32 mouse cellular contexts compared by ENCODE assay signal in the genomic region with DNA sequence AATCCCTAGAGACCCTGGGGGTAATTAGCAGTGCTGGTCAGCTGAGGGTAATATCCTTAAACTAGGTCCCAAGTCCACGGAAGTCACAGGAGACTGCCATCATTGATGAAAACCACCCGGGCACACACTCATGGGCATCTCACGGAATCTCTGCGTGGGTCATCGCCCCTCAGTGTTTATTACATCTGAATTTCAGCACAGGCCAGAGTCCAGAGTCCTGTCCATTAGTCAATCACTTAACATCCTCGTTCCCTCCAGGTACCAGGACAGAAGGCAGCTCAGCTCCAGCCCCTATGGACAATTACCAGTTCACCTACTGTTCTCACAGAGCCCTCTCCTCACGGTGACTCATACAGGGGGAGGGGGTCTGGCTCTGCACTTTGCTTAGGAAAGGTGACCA. TPM values are rescaled to one million over a fixed set of nuclear protein-coding genes. Genes with fewer than 3 reads are reported as not detected.
DNase-seq lines count a peak whose midpoint lies in the region; ATAC-seq and TF ChIP-seq lines count a peak whose summit lies in the region.
"Had no signal": no experiment of that assay in that cellular context is flagged by ENCODE, and none has a peak within 500 bp of the region (broad histone marks: within the 10 kb centered on the region; RNA-seq: fewer than 3 reads in every experiment).

No protein-coding gene starts in this region.

- peaks cover 5% of the 10 kb centered on the region; the same call in 1 of the 2 replicates for H3K4me1 ChIP-seq in intestine, embryonic 16.5 days (ENCODE audit: control insufficient read depth, insufficient read depth, low read length)
- H3K4me1 ChIP-seq in intestine, embryonic 15.5 days (replicated peaks) = no peaks in the 10 kb centered on the region; the same call in 1 of the 2 replicates
- peaks cover 7% of the 10 kb centered on the region for H3K4me1 ChIP-seq in liver, adult 2 months (ENCODE audit: control insufficient read depth, insufficient read depth, low read length)
- peaks cover 8% of the 10 kb centered on the region; the same call in 1 of the 2 replicates for H3K4me1 ChIP-seq in liver, embryonic 12.5 days
- H3K4me1 ChIP-seq in intestine, postnatal 0 days (replicated peaks; ENCODE audit: control insufficient read depth, insufficient read depth, low read length) = no peaks in the 10 kb centered on the region
- H3K4me1 ChIP-seq: embryonic facial prominence, embryonic 15.5 days; forebrain, embryonic 12.5 days had no signal

- no peaks in the 10 kb centered on the region for H3K36me3 ChIP-seq in intestine, embryonic 16.5 days (ENCODE audit: control insufficient read depth, insufficient read depth, low read length)
- H3K36me3 ChIP-seq in intestine, embryonic 15.5 days = no peaks in the 10 kb centered on the region
- H3K36me3 ChIP-seq in liver, adult 2 months (ENCODE audit: control insufficient read depth, insufficient read depth, low read length) = no peaks in the 10 kb centered on the region
- no peaks in the 10 kb centered on the region for H3K36me3 ChIP-seq in liver, embryonic 12.5 days
- H3K36me3 ChIP-seq in intestine, postnatal 0 days (ENCODE audit: control insufficient read depth, insufficient read depth) = peaks cover 31% of the 10 kb centered on the region; the same call in 1 of the 2 replicates
- H3K36me3 ChIP-seq: forebrain, embryonic 10.5 days; forebrain, embryonic 12.5 days; G1E had no signal

- no peaks in the 10 kb centered on the region for H3K9me3 ChIP-seq in intestine, embryonic 16.5 days (ENCODE audit: control insufficient read depth, low read length)
- H3K9me3 ChIP-seq in intestine, embryonic 15.5 days = no peaks in the 10 kb centered on the region
- H3K9me3 ChIP-seq in liver, embryonic 12.5 days (replicated peaks) = no peaks in the 10 kb centered on the region
- no peaks in the 10 kb centered on the region for H3K9me3 ChIP-seq in intestine, postnatal 0 days (ENCODE audit: control insufficient read depth)
- H3K9me3 ChIP-seq: embryonic facial prominence, embryonic 13.5 days; embryonic facial prominence, embryonic 15.5 days; forebrain, embryonic 10.5 days; forebrain, embryonic 12.5 days; G1E had no signal

- H3K4me2 ChIP-seq in intestine, embryonic 16.5 days (ENCODE audit: low read depth, low read length) = no peak overlapping the region
- H3K4me2 ChIP-seq in intestine, embryonic 15.5 days (replicated peaks) = no peak overlapping the region
- H3K4me2 ChIP-seq in liver, embryonic 12.5 days = no peak overlapping the region
- no peak overlapping the region for H3K4me2 ChIP-seq in intestine, postnatal 0 days (replicated peaks; ENCODE audit: low read depth)
- H3K4me2 ChIP-seq: embryonic facial prominence, embryonic 13.5 days; embryonic facial prominence, embryonic 15.5 days; forebrain, embryonic 12.5 days had no signal

- H3K9ac ChIP-seq in intestine, embryonic 16.5 days (ENCODE audit: low read depth, low read length) = no peak overlapping the region; the same call in 1 of the 2 replicates
- H3K9ac ChIP-seq in intestine, embryonic 15.5 days = no peak overlapping the region
- peak overlapping the region; percentile 11; the same call in 1 of the 2 replicates for H3K9ac ChIP-seq in liver, adult 2 months (ENCODE audit: low read depth, low read length)
- no peak overlapping the region for H3K9ac ChIP-seq in liver, embryonic 12.5 days
- H3K9ac ChIP-seq in intestine, postnatal 0 days (ENCODE audit: low read depth, low read length) = no peak overlapping the region
- H3K9ac ChIP-seq: embryonic facial prominence, embryonic 13.5 days; embryonic facial prominence, embryonic 15.5 days; forebrain, embryonic 12.5 days had no signal

- no peaks in the 10 kb centered on the region; the same call in 1 of the 2 replicates for H3K27me3 ChIP-seq in intestine, embryonic 16.5 days (replicated peaks; ENCODE audit: control insufficient read depth, insufficient read depth, low read length)
- no peaks in the 10 kb centered on the region for H3K27me3 ChIP-seq in intestine, embryonic 15.5 days (replicated peaks)
- no peaks in the 10 kb centered on the region for H3K27me3 ChIP-seq in liver, adult 2 months (ENCODE audit: control insufficient read depth, insufficient read depth, low read length)
- peaks cover 43% of the 10 kb centered on the region for H3K27me3 ChIP-seq in liver, embryonic 12.5 days (replicated peaks)
- no peaks in the 10 kb centered on the region for H3K27me3 ChIP-seq in intestine, postnatal 0 days (replicated peaks; ENCODE audit: control insufficient read depth, insufficient read depth, low read length)
- H3K27me3 ChIP-seq: CH12.LX; embryonic facial prominence, embryonic 15.5 days; Patski had no signal

- WGBS in intestine, embryonic 16.5 days = 77% methylated on average over 7 of the region's 7 CpGs
- WGBS in intestine, embryonic 15.5 days = 79% methylated on average over 7 of the region's 7 CpGs
- WGBS in liver, adult 2 months = 28% methylated on average over 7 of the region's 7 CpGs
- 80% methylated on average over 7 of the region's 7 CpGs for WGBS in liver, embryonic 12.5 days (ENCODE audit: insufficient replicate concordance)
- WGBS in intestine, postnatal 0 days = 51% methylated on average over 7 of the region's 7 CpGs

- DNase-seq in liver, adult 2 months (ENCODE audit: extremely low read depth, low read depth, low spot score) = peak; percentile 76
- DNase-seq: adrenal gland, adult 8-10 months; adrenal gland, postnatal 14 days; adrenal gland, postnatal 36 days; B cell, adult 2 months; cerebellum, adult 11 months; cerebellum, adult 18-20 months; cerebellum, adult 8-10 months; cerebellum, adult 9-11 months; cerebellum, postnatal 14 days; cerebellum, postnatal 36 days; embryo, embryonic 11 days had no signal

- no peak for TF ChIP-seq POLR2A in liver, adult 2 months (IDR thresholded peaks at IDR 0.05; ENCODE audit: extremely low read depth, insufficient read depth, low read length)

- no peaks in the 10 kb centered on the region for H3K79me2 ChIP-seq in liver, adult 2 months (ENCODE audit: control insufficient read depth, insufficient read depth, low read length)

- no peak overlapping the region for H3K4me3 ChIP-seq in intestine, embryonic 16.5 days (ENCODE audit: low read length)
- no peak overlapping the region for H3K4me3 ChIP-seq in intestine, embryonic 15.5 days (replicated peaks)
- H3K4me3 ChIP-seq in liver, adult 2 months (ENCODE audit: insufficient read depth, low read depth, low read length) = no peak overlapping the region
- no peak overlapping the region for H3K4me3 ChIP-seq in liver, embryonic 12.5 days
- no peak overlapping the region for H3K4me3 ChIP-seq in intestine, postnatal 0 days (ENCODE audit: low read depth, low read length)
- H3K4me3 ChIP-seq: embryonic facial prominence, embryonic 13.5 days; embryonic facial prominence, embryonic 15.5 days; erythroblast, embryonic 14.5 days; forebrain, embryonic 10.5 days; forebrain, embryonic 12.5 days had no signal

- H3K27ac ChIP-seq in intestine, embryonic 16.5 days (ENCODE audit: low read length) = no peak overlapping the region
- H3K27ac ChIP-seq in intestine, embryonic 15.5 days = no peak overlapping the region
- H3K27ac ChIP-seq in liver, adult 2 months (replicated peaks; ENCODE audit: insufficient read depth, low read depth, low read length) = peak overlapping the region; percentile 39
- H3K27ac ChIP-seq in liver, embryonic 12.5 days = no peak overlapping the region
- H3K27ac ChIP-seq in intestine, postnatal 0 days (ENCODE audit: low read depth, low read length) = no peak overlapping the region
- H3K27ac ChIP-seq: embryonic facial prominence, embryonic 13.5 days; embryonic facial prominence, embryonic 15.5 days; forebrain, embryonic 10.5 days; forebrain, embryonic 12.5 days had no signal

- peak; percentile 57 for ATAC-seq in intestine, embryonic 16.5 days
- ATAC-seq in intestine, embryonic 15.5 days = no peak
- no peak for ATAC-seq in liver, embryonic 12.5 days
- peak; percentile 66 for ATAC-seq in intestine, postnatal 0 days
- ATAC-seq: activated CD4-positive, CD25-positive, alpha-beta regulatory T cell, adult 4 months; CD4-positive, CD25-positive, alpha-beta regulatory T cell, adult 4 months; forebrain, embryonic 14.5 days; forebrain, embryonic 16.5 days; Patski had no signal

- no peak for TF ChIP-seq CTCF in liver, adult 2 months (IDR thresholded peaks at IDR 0.05; ENCODE audit: low read depth, low read length)
- no peak for TF ChIP-seq CTCF in intestine, postnatal 0 days (IDR thresholded peaks at IDR 0.05; ENCODE audit: low read depth)

RNA-seq across cellular contexts. Expression of gene Gpr157, which starts 15.7 kb away (rescaled TPM):
- polyA plus RNA-seq in intestine, embryonic 16.5 days (2015; fragmentation: Nextera tagmentation; extraction: Ambion mirVana) = 1.6 and 1.8 TPM in 2 replicates
- polyA plus RNA-seq in intestine, embryonic 15.5 days (2015; fragmentation: Nextera tagmentation; extraction: Ambion mirVana) = 1.3 and 1.5 TPM in 2 replicates
- 1.6 and 2.0 TPM in 2 replicates for total RNA-seq in liver, adult 2 months (2014; rRNA removed)
- polyA plus RNA-seq in liver, adult 2 months (2012; rRNA removed) = 1.4 and 2.0 TPM in 2 replicates
- polyA plus RNA-seq in liver, embryonic 12.5 days (2016; fragmentation: Nextera tagmentation; extraction: Ambion mirVana) = 0.18 and 0.37 TPM in 2 replicates
- 2.5 and 3.2 TPM in 2 replicates for polyA plus RNA-seq in intestine, postnatal 0 days (2015; fragmentation: Nextera tagmentation; extraction: Ambion mirVana)

RNA-seq across cellular contexts. Expression of gene Slc2a5, which starts 16.3 kb away (rescaled TPM):
- polyA plus RNA-seq in intestine, embryonic 16.5 days (2015; fragmentation: Nextera tagmentation; extraction: Ambion mirVana) = 2.4 and 3.4 TPM in 2 replicates
- polyA plus RNA-seq in intestine, embryonic 15.5 days (2015; fragmentation: Nextera tagmentation; extraction: Ambion mirVana) = 2.2 TPM in 2 replicates
- total RNA-seq in liver, adult 2 months (2014; rRNA removed) = 7.8 and 8.0 TPM in 2 replicates
- 2.9 and 3.3 TPM in 2 replicates for polyA plus RNA-seq in liver, adult 2 months (2012; rRNA removed)
- 0.22 and 0.30 TPM in 2 replicates for polyA plus RNA-seq in liver, embryonic 12.5 days (2016; fragmentation: Nextera tagmentation; extraction: Ambion mirVana)
- 23.8 and 26.9 TPM in 2 replicates for polyA plus RNA-seq in intestine, postnatal 0 days (2015; fragmentation: Nextera tagmentation; extraction: Ambion mirVana)
- total RNA-seq: common myeloid progenitor, adult 5-6 weeks had no signal
- polyA plus RNA-seq: activated CD4-positive, CD25-positive, alpha-beta regulatory T cell, adult 4 months; CD4-positive, CD25-positive, alpha-beta regulatory T cell, adult 4 months; erythroblast, embryonic 14.5 days; G1E; Patski had no signal

RNA-seq across cellular contexts. Expression of gene Slc2a7, which starts 46.0 kb away (rescaled TPM):
- 1.1 and 1.6 TPM in 2 replicates for polyA plus RNA-seq in intestine, embryonic 16.5 days (2015; fragmentation: Nextera tagmentation; extraction: Ambion mirVana)
- 0.30 and 0.63 TPM in 2 replicates for polyA plus RNA-seq in intestine, embryonic 15.5 days (2015; fragmentation: Nextera tagmentation; extraction: Ambion mirVana)
- total RNA-seq in liver, adult 2 months (2014; rRNA removed) = not detected in 2 replicates
- polyA plus RNA-seq in liver, adult 2 months (2012; rRNA removed) = not detected in 2 replicates
- not detected in 2 replicates for polyA plus RNA-seq in liver, embryonic 12.5 days (2016; fragmentation: Nextera tagmentation; extraction: Ambion mirVana)
- polyA plus RNA-seq in intestine, postnatal 0 days (2015; fragmentation: Nextera tagmentation; extraction: Ambion mirVana) = 7.0 and 8.2 TPM in 2 replicates
- total RNA-seq: adrenal gland, adult 18-20 months; adrenal gland, adult 8-10 months; adrenal gland, postnatal 14 days; adrenal gland, postnatal 36 days; common myeloid progenitor, adult 5-6 weeks had no signal
- polyA plus RNA-seq: activated CD4-positive, CD25-positive, alpha-beta regulatory T cell, adult 4 months; brain, embryonic 14.5 days; CD4-positive, CD25-positive, alpha-beta regulatory T cell, adult 4 months; embryonic facial prominence, embryonic 11.5 days; embryonic facial prominence, embryonic 13.5 days; embryonic facial prominence, embryonic 15.5 days; erythroblast, embryonic 14.5 days; forebrain, embryonic 10.5 days; forebrain, embryonic 12.5 days; forebrain, embryonic 14.5 days; forebrain, embryonic 16.5 days; G1E; Patski had no signal

Comparison
In these comparisons a context has a peak if more than half of its experiments do, and no peak if none do; other contexts are left out.
1. ATAC-seq: peak in intestine, embryonic 16.5 days (single experiment) and intestine, postnatal 0 days (single experiment); none in intestine, embryonic 15.5 days (single experiment) and liver, embryonic 12.5 days (single experiment).